Mouse (Mus musculus): ENCODE results near the gene Elf2.

GRCm38 (mm10) chr3:51223556-51223955 is 116.9 kb downstream of the Elf2 start:
- TF ChIP-seq CTCF (IDR thresholded peaks at IDR 0.05; ENCODE audit: low read depth, low read length) (no peak), POLR2A (IDR thresholded peaks at IDR 0.05; ENCODE audit: borderline replicate concordance, low read depth, low read length) (no peak)

All from bone marrow macrophage, adult 2 months (primary cell).